Mouse (Mus musculus) cerebellum, adult 11 months (tissue): ENCODE measurements around the gene Lsp1.

Experiments used
- DNase-seq: peaks from one replicate; pipeline ENCODE4 v3.0.0; 2022

The Lsp1 gene

DNA sequence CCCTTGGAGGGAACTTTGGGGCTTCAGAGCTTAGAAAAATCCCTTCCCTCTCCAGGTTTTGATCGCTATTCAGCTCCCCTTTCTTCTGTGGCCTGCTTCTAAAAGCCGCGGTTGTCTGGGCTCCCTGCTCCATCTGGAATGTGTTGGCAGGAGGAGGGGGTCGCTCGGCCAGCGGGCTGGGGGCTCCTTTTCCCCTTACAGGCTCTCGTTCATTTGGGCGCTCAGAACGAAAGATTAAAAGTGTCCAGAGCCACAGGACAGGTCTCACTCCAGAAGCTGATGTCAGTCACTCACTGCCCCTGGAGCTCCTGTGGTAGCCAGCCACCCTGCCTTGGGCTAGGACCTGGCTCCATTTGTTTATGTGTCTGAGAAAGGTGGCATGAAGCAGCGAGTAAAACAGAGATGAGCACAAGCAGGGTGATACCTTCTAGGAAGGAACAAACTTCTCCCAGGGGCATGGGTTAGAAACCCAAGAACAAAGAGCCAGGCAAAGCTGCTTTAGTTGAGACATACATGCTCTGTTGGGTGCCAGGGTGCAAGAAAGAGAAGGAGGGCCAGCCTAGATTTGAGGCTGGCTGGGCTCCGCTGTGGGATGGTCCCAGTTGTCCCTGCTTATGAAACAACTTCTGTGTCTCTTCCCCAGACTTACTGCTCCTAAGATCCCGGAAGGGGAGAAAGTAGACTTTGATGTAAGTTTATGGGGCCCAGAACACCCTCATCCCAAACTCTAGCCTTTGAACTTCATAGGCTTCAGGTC, 49.6 kb downstream of the Lsp1 start:
- DNase-seq, result no peak

DNA sequence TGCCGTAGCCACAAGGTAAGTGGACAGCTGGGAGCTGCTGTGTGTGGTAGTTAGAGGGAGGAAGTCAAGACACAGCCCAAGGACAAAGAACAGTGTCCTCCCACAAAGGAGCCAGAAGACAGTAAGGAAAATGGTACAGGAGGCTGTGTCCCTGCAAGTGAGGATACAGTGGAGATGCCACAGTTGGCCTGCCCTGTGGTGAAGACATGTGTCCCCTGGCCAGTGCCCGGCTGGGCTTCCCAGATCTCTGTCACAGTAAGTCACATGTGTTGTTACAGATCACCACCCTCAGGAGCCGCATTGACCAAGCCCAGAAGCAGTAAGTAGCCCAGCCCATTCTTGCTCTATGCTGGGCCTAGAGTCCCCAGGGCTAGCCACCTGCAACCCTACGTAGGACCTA, 53.4 kb downstream of the Lsp1 start:
- no peak for DNase-seq

DNA sequence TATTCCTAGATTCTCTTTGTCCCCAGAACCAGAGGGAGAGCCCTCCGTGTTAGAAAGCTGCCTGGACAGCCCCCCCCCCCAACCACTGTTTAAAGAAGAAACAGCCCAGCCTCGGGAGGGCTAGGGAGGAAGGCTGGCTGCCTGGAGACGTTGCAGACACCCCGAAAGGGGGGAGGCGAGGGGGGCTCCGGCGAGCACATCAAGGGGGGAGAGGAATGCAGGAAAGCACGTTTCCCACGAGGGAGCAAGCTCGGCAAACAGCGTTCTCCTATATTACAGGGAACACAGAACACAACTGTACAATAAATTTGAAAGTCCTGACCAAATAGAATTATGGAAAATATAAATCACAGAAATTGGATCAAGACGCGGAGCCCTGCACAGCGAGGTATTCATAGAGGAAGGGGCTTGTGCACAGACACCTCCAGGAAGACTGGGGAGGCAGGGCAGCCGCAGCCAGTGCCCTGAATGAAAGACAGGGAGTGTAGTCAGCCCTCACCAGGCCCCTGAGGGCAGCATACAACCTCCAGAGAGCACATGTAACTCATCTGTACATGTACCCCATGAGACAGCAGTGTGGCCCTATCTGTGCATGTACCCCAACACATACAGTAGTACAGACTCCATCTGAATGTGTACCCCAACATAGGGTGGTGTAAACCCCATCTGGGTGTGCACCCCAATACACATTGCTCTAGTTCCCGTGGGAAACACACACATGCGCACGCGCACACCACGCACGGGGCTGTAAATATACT, 55.8 kb downstream of the Lsp1 start:
- no peak for DNase-seq

DNA sequence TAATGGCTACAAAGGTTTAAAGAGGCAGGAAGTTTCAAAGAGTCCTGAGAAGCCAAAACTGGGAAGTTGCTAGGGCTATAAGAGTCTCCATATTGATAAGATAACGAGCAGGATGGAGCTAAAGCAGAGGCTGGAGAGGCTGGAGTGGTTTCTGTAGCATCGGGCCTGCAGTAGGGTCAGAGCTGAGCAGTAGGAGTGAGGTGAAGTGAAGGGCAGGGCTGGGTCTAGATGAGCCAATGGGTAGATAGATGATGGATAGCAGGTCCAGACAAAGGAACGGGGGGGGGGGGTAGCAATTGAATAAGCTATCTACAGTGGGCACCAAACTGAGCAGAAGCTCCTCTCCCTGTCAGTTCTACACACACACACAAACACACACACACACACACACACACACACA, 56.9 kb downstream of the Lsp1 start:
- DNase-seq, result no peak

DNA sequence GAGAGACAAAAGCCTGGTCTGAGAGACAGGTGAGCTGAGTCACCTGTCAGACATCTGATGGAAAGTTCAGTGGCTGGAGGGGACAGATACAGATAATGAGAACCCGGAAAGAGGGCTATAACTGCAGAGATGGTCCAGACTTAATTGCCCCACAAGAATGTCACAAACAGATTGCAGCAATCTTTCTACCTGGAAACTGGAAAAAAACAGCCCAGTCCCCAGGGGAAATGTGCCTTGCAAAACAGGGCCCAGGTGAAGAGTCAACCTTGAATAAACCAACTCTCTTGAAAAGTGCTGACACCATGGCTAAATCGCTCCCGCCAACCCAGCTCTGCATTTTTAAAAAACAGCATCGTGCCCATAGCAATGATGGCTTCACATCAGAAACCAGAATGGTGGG, 59.7 kb downstream of the Lsp1 start:
- no peak for DNase-seq

DNA sequence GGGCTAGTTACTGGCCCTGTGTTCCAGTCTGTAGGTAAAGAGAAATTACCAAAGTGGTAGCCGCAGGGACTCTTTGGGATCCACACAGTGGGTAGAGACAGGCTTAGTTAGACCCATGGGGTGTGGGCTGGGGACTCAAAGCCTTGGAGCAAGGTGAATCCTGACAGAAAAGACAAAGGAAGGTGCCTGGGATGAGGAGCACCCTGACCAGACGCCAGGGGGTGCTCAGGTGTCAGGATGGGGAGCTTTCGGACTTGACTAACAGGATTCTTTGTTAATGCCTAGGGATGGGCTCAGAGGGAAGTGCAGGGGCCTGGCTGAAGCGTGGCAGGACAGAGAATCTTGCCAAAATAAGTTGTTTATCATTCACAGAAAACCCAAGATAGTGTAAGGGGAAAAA, 61.7 kb downstream of the Lsp1 start:
- no peak for DNase-seq

DNA sequence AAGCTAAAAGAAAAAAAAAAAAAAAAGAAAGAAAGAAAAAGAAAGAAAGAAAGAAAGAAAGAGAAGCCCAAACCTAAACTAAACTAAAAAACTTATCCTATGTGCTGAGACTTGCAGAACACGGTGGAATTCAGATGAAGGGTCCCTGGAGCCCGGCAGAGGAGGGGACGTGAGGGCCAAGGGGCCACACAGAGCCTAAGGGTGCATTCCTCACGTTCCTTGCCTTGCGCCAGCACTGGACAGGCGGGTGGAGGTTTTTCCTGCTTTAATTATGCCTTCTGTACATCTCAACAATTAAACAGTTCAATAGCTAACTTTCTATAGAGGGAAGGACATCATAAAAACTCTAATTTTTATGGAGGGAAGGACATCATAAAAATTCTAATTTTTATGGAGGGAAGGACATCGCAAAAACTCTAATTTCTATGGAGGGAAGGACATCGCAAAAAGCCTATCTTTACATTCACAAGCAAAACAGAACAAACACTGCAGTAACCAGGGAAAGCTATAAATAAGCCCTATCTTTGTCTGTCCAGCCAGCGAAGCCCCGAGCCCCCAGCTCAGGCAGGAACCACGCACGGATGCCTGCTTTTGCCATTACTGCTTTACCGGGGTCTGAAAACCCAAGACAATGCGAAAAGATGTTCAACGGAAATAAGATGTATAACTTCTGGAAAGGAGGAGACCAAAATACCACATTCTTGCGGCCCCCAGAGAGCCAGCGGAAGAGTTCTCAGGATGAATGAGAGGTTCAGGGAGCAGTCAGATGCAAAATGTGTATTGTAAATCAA, 62.8 kb downstream of the Lsp1 start:
- DNase-seq, result no peak

DNA sequence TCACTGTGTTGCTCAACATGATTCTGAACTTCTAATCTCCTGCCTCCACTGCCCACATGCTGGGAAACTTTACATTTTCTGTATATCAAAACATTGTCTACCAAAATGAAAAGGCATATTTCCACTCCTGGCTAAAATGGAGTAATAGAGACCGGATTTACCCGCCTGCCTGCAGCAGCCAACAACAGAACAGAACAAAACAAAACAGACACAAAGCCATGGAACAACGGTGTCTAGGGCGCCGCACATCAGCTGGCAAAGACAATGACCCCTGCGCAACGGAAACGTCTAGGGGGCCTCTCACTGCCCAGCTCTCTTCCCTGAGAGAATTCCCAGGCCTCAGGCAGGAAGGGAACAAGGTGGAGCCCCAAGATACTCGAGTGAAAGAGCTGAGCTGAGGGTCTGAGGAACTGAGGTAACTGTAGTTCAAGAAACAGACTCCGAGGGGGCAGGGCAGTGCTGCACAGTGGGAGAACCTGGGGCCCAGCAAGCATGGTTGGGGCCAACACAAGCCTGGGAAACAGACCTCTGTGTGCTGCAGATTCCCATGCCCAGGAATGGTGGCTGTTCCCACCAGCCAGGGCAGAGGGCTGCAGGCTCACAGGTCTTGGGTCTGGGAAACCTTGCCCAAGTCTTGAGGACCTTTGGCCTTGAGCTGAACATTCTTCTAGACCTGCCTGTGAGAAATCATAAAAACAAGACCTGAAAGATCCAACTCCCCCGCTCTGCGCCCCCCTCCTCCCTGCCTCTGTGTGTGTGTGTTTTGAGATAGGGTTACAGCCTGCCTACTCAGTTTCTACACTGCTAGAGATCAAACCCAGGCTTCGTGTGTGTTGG, 65.0 kb downstream of the Lsp1 start:
- DNase-seq, result no peak

DNA sequence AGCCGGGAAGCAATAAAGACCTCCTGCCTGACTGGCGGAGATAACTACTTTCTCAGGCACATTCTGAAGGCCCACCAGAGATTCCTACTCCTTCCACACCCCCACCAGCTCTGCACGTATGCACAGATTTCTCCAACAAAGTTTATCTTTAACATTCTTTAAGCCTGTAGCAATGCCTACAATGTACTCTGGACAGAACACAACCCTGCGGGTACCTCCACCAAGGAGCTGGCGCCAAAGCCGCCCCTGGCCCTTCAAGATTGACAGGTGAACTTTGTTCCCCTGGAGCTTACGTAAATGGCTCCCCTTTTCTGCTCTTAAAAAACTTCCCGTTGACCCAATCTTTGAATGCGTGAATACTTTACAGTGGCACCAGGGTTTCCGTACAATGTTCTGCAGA, 68.7 kb downstream of the Lsp1 start:
- DNase-seq, result no peak

DNA sequence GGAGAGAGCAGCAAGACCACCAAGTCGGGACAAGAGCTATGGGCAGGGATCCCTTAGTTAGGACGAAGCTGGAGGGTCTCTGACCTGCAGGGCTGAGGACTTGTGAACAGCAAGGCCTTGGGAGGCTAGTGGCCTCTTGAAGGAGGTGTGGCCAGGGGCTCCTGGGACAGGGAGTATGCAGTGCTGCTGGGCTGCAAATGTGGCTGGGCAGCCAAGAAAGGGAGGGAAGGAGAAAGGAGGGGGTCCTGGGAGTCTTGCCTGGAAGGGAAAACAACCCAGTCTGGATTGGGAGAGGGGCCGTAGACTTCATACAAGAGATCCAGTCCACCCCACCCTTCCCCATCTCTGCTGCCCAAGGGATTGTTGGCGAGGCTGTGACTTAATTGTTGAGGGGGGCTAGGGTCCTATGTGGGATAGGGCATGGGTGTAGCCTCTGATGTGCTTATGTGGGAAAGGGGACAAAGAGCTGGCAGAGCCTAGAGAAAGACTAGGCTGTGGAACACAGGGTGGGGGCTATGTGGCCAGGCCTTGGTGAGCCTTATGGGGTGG, 71.4 kb downstream of the Lsp1 start:
- DNase-seq, result no peak

DNA sequence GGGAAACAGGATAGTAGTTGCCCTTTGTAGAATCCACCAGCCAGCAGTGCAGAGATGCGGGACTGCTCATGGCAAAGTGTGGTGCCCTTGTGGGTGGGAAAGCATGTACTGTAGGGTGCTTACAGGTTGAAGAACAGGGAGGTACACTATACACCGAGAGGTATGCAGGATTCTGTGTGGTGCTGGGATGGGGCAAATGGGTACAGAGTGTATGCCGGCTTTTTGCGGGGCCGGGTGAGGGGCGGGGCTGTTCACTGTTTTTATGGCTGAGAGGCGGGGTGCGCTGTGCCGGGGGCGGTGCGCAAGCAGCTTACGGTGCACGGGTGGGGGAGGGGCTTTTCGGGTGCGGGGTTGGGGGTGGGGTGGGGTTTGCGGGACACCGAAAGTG, 72.1 kb downstream of the Lsp1 start, which contains the start of gene Mrpl23:
TSS of gene Mrpl23 (plus strand) at position 16 of the 388 bp plus-strand sequence.
- no peak for DNase-seq

DNA sequence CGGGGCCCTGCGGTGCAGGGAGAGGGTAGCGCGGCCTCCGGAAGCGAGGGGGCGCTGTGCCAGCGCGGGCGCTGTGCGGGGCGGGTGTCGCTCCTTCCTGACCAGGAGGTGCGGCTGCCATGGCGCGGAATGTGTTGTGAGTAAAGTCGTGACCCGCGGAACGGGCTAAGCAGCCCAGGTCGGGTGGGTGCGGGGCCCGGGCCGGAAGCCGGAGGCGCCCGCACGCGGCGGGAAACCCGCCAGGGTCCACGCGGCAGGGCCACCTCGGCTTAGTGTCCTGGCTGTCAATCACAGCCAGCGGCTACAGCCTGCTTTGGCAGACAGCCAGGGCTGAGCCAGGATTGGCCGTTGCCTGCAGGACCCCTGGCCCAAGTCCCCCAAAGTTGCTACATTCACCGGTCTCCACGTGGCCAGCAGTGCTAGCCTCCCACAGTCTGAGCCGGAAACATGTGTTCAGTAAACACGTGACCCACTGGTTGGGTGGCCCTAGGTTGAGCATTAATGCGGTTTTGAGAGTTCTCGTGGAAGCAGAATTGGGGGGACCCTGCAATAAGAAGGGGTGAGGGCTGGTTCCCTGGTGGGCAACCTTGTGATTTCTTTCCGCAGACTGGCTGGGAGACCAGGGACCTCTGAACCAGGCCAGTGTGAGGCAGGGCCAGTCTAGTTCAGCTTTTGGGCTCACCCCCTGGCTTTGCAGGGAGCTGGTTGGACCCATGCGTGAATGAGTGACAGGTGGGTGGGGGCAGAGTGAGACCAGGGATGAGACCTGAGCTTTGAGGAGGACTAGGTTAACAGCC, 72.6 kb downstream of the Lsp1 start:
- DNase-seq, result peak; percentile 86

DNA sequence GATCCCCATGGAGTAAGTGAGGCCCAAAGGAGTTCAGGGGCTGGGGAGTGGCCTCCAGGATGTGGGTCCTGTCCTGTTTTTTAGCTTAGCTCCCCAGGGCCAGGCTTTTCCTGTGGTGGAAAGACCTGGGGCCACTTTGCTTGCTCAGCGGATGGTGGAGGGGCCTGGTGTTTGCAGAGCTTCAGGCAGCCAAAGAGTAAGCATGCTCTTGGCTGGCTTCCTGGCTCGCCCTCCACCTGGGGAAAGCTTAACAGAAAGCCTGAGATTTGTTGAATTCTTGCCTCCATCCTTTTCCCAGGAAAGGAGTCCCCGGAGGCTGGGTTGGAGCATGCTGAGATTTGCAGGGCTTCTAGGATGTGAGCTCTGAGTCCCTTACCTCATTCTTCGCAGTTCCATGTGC, 74.5 kb downstream of the Lsp1 start:
- no peak for DNase-seq

DNA sequence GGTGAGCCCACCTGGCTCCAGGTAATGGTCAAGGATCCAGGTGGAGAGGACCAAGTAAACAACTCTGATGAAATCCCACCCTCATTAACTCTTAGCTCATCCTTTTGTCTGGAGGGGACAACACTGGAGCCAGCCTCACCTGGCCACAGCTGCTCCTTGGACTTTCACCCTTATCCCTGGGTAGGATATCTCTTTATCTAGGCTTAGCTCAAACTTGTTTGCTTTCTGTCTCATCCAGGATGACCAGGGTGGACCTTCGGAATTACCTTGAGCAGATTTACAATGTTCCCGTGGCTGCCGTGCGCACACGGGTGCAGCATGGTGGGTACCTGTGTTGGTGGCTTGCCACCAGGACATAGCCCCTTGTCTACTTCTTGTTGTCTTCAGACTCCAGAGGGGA, 75.2 kb downstream of the Lsp1 start:
- no peak for DNase-seq

DNA sequence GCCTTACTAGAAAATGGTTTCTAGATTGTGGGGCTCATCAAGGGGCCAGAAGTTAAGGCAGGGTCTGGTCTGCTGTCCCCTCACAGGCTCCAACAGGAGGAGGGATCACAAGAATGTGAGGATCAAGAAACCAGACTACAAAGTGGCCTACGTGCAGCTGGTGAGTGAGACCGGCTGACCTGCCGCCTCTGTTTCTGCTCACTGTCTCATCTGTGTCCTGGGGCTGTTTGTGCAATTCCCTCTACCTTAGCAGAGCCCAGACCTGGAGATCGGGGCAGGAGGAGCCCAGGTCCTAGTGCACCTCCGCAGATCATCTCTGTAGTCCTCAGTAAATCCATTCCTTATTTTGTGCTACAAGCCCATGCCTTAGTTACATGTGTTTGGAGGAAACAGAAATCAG, 76.6 kb downstream of the Lsp1 start:
- no peak for DNase-seq

DNA sequence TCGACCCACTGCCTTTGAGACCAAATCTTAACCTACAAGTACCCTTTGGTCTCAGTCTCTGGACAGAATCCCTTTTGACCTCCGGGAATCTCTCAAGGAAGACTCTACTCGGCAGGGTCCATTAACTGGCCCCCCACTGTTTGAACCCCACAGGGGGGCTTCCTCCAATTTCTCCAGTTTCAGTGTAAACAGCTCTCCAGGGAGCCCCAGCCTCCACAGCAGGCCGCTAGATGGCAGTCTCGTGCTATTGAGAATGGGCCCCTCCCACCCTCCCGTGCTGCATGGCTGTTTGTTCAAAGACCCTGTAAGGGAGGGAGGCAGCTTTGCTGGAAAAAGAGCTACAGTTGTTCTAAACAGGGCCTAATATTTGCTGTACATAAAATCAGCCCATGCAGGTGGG, 77.3 kb downstream of the Lsp1 start:
- peak; percentile 52 for DNase-seq

DNA sequence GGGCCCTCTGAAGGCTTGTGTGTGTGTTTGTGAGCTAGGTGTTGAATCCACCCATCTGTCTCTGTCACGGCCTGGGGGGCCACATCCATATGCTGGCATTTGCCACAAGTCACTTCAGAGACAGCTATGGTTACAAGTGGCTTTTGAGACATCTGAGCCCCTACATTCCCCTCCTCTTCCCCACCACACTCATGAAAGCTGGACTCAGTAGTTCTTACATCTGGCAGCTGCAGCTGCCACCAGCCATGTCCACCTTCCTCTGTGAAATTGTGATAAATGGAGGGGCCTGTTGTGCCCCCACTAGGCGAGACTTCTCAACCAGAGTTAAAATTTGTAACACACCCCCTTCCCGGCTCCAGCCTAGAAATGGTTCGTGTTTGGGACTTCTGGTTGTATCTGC, 77.7 kb downstream of the Lsp1 start:
- DNase-seq, result no peak

DNA sequence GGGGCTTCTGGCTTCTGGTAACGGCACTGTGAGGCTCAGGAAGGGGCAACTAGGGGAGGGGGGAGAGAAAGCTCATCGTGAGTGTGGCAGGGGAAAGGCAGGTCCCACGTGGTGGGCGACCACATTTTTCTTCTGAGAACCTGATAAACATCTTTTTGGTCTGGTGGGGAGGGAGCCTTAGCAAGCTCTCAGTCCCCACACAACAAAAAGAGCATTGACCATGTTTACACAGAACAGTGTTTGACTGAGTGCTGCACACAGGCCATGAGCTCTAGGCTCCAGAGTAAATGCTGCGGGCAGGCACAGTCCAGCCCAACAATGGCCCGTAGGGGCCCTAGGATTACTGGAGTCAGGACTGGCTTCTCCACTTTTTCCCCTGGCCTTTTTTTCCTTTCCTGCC, 78.2 kb downstream of the Lsp1 start:
- DNase-seq, result no peak

DNA sequence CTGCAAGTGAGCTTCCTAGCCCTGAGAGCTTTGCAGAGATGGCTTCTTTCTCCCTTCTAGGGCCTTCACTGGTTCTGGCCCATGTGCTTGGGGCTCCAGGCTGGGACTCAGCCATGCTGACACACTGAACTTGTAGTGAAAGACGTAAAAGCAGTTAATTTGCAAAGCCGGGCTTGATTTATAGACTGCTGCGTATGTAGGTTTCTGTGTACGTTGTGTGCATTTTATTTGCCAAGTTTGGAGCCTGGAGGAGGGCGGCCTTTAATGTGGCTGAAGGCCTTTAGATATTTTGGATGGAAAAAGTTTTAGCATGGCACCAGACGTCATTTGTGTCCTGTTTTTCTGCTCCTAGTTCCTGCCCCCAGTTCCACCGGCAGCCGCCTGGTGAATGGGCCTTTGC, 79.2 kb downstream of the Lsp1 start:
- no peak for DNase-seq

DNA sequence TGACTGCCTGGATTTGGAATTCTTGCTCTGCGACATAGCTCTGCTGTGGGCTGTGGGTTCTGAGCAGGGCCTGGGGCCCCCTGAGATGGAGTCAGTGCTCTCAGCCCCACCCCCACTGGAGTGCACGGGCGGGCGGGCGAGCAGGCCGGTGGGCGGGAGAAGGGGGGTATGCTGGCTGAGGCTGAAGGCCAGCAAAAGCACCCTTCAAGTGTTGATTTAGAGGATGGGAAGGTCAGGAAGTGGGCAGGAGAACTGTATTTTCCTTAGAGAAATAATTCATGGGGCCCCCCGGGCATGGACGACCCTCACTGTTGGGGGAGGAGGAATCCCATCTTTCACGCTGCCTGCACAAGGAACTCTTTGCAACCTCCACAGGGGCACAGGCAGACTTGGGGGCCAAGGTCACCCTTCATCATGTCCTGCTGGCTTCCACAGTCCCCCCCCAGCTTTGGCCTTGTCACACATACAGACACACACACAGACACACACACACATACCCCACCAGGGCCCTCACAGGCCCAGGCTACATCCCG, 82.2 kb downstream of the Lsp1 start:
- DNase-seq, result no peak
